Mouse (Mus musculus) forebrain, postnatal 0 days (tissue): ENCODE measurements at regions not wholly inside any gene's neighbourhood (a gene's known extent, or its start where the extent isn't known, plus 50 kb on each side); places are given as distances from the start of the nearest gene placed in this dataset.

Source experiments
- ATAC-seq: fragments of 200-750 bp; cut with Nextera tagmentation; 2 replicates; pipeline ENCODE4 v1.8.0; 2017; ENCODE audit warnings: mild to moderate bottlenecking, moderate library complexity
- DNase-seq: peaks from one replicate; pipeline ENCODE4 v3.0.0-alpha.2; 2015
- H3K27ac ChIP-seq: fragments of 300-500 bp; sonication (generic); 2 replicates; pipeline ENCODE4 v1.5.1; 2014; ENCODE audit warnings: low read depth, mild to moderate bottlenecking, antibody characterized with exemption, low read length, moderate library complexity, mixed read lengths
- H3K27me3 ChIP-seq: fragments of 300-500 bp; sonication (generic); 2 replicates; pipeline ENCODE4 v1.6.1; 2014; ENCODE audit warnings: mild to moderate bottlenecking, low read length, mixed read lengths; ENCODE audit not compliant: insufficient read depth
- H3K36me3 ChIP-seq: fragments of 300-500 bp; sonication (generic); 2 replicates; pipeline ENCODE4 v1.6.1; 2014; ENCODE audit warnings: mild to moderate bottlenecking, moderate library complexity; ENCODE audit not compliant: insufficient read depth
- H3K4me1 ChIP-seq: fragments of 300-500 bp; sonication (generic); 2 replicates; pipeline ENCODE4 v1.6.1; 2014; ENCODE audit warnings: antibody characterized with exemption; ENCODE audit not compliant: insufficient read depth
- H3K4me2 ChIP-seq: fragments of 300-500 bp; sonication (generic); 2 replicates; pipeline ENCODE4 v1.6.1; 2014; ENCODE audit warnings: low read depth, mild to moderate bottlenecking, moderate library complexity
- H3K4me3 ChIP-seq: fragments of 300-500 bp; sonication (generic); 2 replicates; pipeline ENCODE4 v1.5.1; 2014; ENCODE audit warnings: low read depth, low read length, mixed read lengths
- H3K9ac ChIP-seq: fragments of 300-500 bp; sonication (generic); 2 replicates; pipeline ENCODE4 v1.6.1; 2014; ENCODE audit warnings: mild to moderate bottlenecking
- H3K9me3 ChIP-seq: fragments of 300-500 bp; sonication (generic); 2 replicates; pipeline ENCODE4 v1.6.1; 2016; ENCODE audit warnings: low read length
- CTCF ChIP-seq: sonication (generic); IDR thresholded peaks from 2 replicates; pipeline ENCODE4 v1.5.1; 2016; ENCODE audit warnings: antibody characterized with exemption, control low read depth, low read depth
- WGBS: fragments of 180-500 bp; shearing (Covaris S2); extraction: QIAGEN DNeasy Blood & Tissue Kit; methylation state at CpG from one replicate; pipeline ENCODE4 v1.1.7; 2014; 5-methylcytosine and 5-hydroxymethylcytosine counted together

DNA sequence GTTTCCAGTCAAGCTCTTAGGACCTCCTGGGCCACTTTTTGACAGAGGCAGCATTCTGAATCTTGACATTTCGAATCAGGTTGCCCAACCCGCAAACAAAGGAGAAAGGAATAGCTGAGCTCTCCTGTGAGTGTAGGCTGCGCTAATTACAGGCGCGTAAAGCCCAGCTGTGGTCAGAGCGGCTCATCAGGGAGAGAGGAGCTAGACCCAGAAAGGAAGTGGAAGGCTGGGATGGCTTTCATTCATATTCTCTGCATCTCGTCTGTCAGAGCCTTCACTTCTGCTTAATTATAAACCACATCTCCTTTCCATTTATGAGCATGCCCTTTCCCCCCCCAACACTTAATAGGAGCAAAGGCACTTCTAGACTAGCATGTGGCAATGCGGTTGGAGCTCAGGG is 265.7 kb upstream of the Pkn2 start:
- no peak overlapping the region for H3K27ac ChIP-seq
- no peak overlapping the region for H3K4me2 ChIP-seq
- ATAC-seq (no peak), DNase-seq (no peak)
- H3K9ac ChIP-seq = no peak overlapping the region
- no peak for TF ChIP-seq CTCF
- no peaks in the 10 kb centered on the region for H3K9me3 ChIP-seq
- no peak overlapping the region for H3K4me3 ChIP-seq
- WGBS = 55% methylated on average over 8 of the region's 8 CpGs
- H3K27me3 ChIP-seq = no peaks in the 10 kb centered on the region
- no peaks in the 10 kb centered on the region for H3K4me1 ChIP-seq
- no peaks in the 10 kb centered on the region for H3K36me3 ChIP-seq

DNA sequence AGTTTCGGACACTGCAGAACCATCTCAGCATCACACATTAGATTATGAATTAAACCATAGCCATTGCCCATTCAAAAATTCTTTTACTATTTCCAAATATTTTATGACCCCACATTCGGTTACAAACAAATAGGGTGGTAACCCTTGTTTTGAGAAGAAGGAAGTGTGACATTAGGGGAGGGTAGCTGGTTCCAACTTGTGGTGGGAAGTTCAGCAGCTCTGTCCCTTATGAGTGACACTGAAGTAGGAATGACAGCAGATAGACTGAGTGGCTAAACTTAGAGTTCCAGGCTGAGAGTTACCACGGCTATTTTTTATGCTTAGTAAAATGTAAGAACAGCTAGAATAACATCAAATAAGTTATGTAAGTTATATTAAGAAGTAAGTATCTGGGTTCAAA is 257.1 kb upstream of the Pkn2 start:
- no peak overlapping the region for H3K27ac ChIP-seq
- no peak overlapping the region for H3K9ac ChIP-seq
- H3K4me2 ChIP-seq = no peak overlapping the region
- no peak for DNase-seq
- H3K9me3 ChIP-seq = no peaks in the 10 kb centered on the region
- no peak for TF ChIP-seq CTCF
- no peaks in the 10 kb centered on the region for H3K36me3 ChIP-seq
- H3K4me1 ChIP-seq = no peaks in the 10 kb centered on the region
- WGBS = 89% methylated on average over 3 of the region's 3 CpGs
- no peak for ATAC-seq
- no peaks in the 10 kb centered on the region for H3K27me3 ChIP-seq
- H3K4me3 ChIP-seq = no peak overlapping the region

DNA sequence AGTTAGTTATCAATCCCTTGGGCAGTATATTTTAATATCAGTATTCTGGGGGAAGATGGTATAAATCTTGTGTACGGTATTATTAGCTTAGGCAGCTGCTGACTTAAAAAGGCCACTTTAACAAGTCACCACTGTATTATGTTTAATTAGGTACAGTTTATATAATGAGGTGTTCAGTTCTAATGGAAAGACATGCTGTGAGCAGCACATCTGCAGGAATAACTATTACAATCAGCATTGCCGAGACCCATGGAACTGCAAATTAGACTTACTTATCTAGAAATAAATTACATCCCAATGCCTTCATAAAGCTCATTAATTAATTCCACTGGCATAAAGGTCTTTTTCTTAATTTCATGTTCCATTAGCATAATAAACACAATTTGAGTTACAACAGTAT is 252.7 kb upstream of the Pkn2 start:
- Histone ChIP-seq H3K27me3 (no peaks in the 10 kb centered on the region), H3K4me2 (no peak overlapping the region), H3K9me3 (no peaks in the 10 kb centered on the region), H3K36me3 (no peaks in the 10 kb centered on the region), H3K4me3 (no peak overlapping the region), H3K4me1 (no peaks in the 10 kb centered on the region), H3K27ac (no peak overlapping the region), H3K9ac (no peak overlapping the region)
- 38% methylated on average over 2 of the region's 2 CpGs for WGBS
- no peak for TF ChIP-seq CTCF
- DNase-seq (no peak), ATAC-seq (no peak)

DNA sequence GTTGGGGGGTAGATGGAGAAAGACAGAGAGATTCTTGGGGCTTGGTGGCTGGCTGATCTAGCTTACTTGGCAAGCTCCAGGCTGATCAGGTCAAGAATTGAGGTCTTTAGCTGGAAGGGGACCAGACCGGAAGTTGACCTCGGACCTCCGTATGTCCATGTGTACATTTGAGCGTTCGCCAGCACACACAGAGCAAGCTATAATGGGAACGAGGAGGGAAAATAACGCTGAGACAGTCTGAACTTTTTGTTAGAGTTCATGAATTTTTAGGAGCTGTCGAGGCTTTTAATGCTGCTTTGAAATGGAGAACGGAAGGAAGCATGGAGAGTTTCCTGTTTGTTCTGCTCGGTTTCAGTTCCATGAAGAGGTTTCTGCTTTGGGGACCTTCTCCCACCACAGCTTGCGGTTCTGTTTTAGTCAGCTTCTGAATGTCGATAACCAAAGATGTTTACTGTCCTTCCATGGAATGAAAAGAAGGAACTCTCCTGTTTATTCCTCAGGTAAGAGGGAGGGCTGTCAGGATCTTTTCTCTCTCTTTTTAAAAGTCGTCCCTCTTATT is 226.0 kb upstream of the Pkn2 start:
- H3K4me2 ChIP-seq = no peak overlapping the region
- no peak overlapping the region for H3K4me3 ChIP-seq
- 55% methylated on average over 13 of the region's 13 CpGs for WGBS
- no peak for DNase-seq
- TF ChIP-seq CTCF = no peak
- H3K36me3 ChIP-seq = no peaks in the 10 kb centered on the region
- no peak overlapping the region for H3K27ac ChIP-seq
- ATAC-seq = no peak
- H3K9ac ChIP-seq = no peak overlapping the region
- H3K27me3 ChIP-seq = no peaks in the 10 kb centered on the region
- H3K4me1 ChIP-seq = no peaks in the 10 kb centered on the region
- no peaks in the 10 kb centered on the region for H3K9me3 ChIP-seq

DNA sequence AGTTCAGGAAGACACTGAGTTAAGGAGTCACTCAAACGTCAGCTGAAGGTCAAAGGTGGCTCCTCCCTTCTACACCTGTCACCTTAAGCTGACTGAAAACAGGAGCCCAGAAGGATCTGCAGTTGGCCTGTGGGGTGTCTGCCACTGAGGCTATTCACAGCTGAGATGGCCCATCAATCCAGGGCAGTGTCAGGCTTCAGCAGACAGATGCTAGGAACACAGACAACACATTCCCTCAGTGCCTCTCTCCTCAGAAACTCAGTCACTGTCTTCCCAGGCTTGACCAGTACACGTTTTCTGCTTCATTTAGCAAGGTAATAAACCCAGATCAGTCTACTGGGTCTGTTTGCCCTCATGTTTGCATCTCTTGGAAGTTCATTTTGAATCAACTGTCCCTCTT is 222.9 kb upstream of the Pkn2 start:
- no peak for TF ChIP-seq CTCF
- no peaks in the 10 kb centered on the region for H3K9me3 ChIP-seq
- no peak overlapping the region for H3K27ac ChIP-seq
- ATAC-seq = no peak
- no peak for DNase-seq
- no peak overlapping the region for H3K4me2 ChIP-seq
- 51% methylated on average over 2 of the region's 2 CpGs for WGBS
- no peaks in the 10 kb centered on the region for H3K27me3 ChIP-seq
- no peak overlapping the region for H3K9ac ChIP-seq
- H3K4me3 ChIP-seq = no peak overlapping the region
- H3K36me3 ChIP-seq = no peaks in the 10 kb centered on the region
- no peaks in the 10 kb centered on the region; the same call in 1 of the 2 replicates for H3K4me1 ChIP-seq

DNA sequence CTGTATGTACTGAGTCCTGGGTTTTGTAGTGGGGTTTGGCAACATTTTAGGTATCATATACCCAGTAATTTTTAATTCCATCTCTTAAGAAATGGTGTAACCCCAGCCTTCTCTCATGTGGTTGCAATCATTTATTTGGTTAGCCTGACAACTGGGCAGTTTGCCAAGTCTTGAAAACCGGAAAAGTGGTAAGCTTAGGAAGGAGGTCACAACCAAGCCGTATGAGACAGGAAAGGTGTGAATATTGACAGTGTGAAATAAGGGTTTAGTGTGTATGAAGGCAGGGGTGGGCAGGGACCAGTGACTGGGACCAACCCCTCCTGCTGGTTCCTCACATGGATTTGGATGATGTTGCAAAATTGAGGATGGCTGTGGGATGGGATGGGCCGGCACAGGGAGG is 221.5 kb upstream of the Pkn2 start:
- no peak for DNase-seq
- H3K4me2 ChIP-seq = no peak overlapping the region
- H3K27ac ChIP-seq = no peak overlapping the region
- no peaks in the 10 kb centered on the region for H3K36me3 ChIP-seq
- H3K9me3 ChIP-seq = no peaks in the 10 kb centered on the region
- no peak overlapping the region for H3K4me3 ChIP-seq
- H3K4me1 ChIP-seq = no peaks in the 10 kb centered on the region; the same call in 1 of the 2 replicates
- WGBS = 26% methylated on average over 3 of the region's 3 CpGs
- no peaks in the 10 kb centered on the region for H3K27me3 ChIP-seq
- H3K9ac ChIP-seq = no peak overlapping the region
- TF ChIP-seq CTCF = no peak
- no peak for ATAC-seq

DNA sequence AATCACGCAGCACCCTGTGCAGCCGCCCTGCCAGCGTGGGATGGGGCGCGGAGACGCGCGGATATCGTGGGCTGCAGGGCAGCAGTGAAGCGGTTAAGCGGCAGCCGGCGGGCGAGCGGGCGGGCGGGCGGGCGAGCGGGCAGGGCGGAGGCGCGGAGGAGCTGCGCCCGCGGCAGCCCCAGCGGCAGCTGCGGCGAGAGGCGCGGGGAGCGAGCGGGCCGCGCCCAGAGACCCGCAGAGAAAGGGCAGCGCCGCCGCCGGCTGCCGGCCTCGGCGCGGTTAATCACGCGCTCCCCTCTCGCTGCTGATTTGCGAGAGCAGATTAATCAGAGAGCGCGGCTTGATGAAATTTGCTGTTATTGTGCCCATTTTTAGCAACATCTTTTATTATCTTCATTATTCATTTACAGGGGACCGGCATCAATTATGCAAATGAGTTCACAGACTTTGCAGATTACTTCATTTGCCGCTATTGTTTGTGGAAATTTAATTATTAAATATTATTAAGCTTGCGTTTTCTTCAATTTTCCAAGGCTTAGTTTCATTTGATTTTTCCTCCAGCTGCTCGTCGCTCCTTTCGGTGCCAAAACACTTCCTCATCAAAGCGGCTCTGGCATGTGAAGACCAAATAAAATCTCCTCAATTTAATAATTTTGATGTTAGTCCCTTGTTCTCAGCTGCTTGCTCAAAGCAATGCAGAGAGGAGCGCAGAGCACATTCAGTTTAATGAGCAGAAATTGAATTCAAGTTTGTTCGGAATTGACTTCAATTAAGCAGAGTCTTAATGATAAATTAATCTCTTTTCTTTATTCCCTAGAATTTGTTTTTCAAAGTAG is 219.2 kb upstream of the Pkn2 start:
- Histone ChIP-seq H3K4me1 (no peaks in the 10 kb centered on the region; the same call in 1 of the 2 replicates), H3K27me3 (no peaks in the 10 kb centered on the region), H3K9ac (peak overlapping the region; percentile 64), H3K27ac (peak overlapping the region; percentile 77), H3K4me3 (peak overlapping the region; percentile 54), H3K9me3 (no peaks in the 10 kb centered on the region), H3K4me2 (peak overlapping the region; percentile 63), H3K36me3 (no peaks in the 10 kb centered on the region)
- 8% methylated on average over 46 of the region's 59 CpGs for WGBS
- ATAC-seq (peak; percentile 90), DNase-seq (peak; percentile 78)
- TF ChIP-seq CTCF = 0 out of 2 replicates have a peak, but pooled peaks have one; percentile 11
